Mouse (Mus musculus) frontal cortex, postnatal 14 days (tissue): ENCODE results near the gene Uba2.
"Not testable (repeated sequence)": the region's sequence is repeated elsewhere in the genome, so short reads cannot be mapped to it uniquely, and the experiment has no call there.

Experiments used
- DNase-seq, 2 experiments: peaks; one replicate each; pipeline ENCODE4 v3.0.0; 2022; ENCODE audit warnings: low spot score in 2 of 2

The Uba2 gene

GRCm38 (mm10) chr7:34169454-34169853 is at the start of gene Uba2:
Gene Uba2 (minus strand): TSS chr7:34169599.
- DNase-seq = no peak

- no peak for DNase-seq
Measured at GRCm38 (mm10) chr7:34218496-34218895, 49.1 kb upstream of the Uba2 start.

GRCm38 (mm10) chr7:34216474-34216873 is 47.1 kb upstream of the Uba2 start:
- no peak for DNase-seq

GRCm38 (mm10) chr7:34215481-34215880 is 46.1 kb upstream of the Uba2 start:
- DNase-seq = no peak

GRCm38 (mm10) chr7:34214644-34215043 is 45.2 kb upstream of the Uba2 start:
- no peak for DNase-seq

- no peak for DNase-seq
Measured at GRCm38 (mm10) chr7:34213281-34213680, 43.9 kb upstream of the Uba2 start.

GRCm38 (mm10) chr7:34208027-34208745 is 38.8 kb upstream of the Uba2 start:
- no peak for DNase-seq

- DNase-seq = no peak
Measured at GRCm38 (mm10) chr7:34206331-34206730, 36.9 kb upstream of the Uba2 start.

GRCm38 (mm10) chr7:34202147-34202546 is 32.7 kb upstream of the Uba2 start:
- not testable (repeated sequence) for DNase-seq

GRCm38 (mm10) chr7:34200829-34201228 is 31.4 kb upstream of the Uba2 start:
- no peak for DNase-seq

- no peak for DNase-seq
Measured at GRCm38 (mm10) chr7:34198346-34198745, 28.9 kb upstream of the Uba2 start.

GRCm38 (mm10) chr7:34196132-34197128 is 27.0 kb upstream of the Uba2 start, which contains the start of gene Pdcd2l:
Gene Pdcd2l (minus strand): TSS chr7:34196661.
- peak; percentile 87 to 90 for DNase-seq

GRCm38 (mm10) chr7:34195632-34196031 is 26.2 kb upstream of the Uba2 start:
- no peak for DNase-seq

GRCm38 (mm10) chr7:34192825-34193224 is 23.4 kb upstream of the Uba2 start:
- no peak for DNase-seq

GRCm38 (mm10) chr7:34189376-34189989 is 20.1 kb upstream of the Uba2 start:
- no peak for DNase-seq

- no peak for DNase-seq
Measured at GRCm38 (mm10) chr7:34183794-34184193, 14.4 kb upstream of the Uba2 start.

GRCm38 (mm10) chr7:34183356-34183755 is 14.0 kb upstream of the Uba2 start:
- no peak for DNase-seq

GRCm38 (mm10) chr7:34176241-34176640 is 6.8 kb upstream of the Uba2 start:
- not testable (repeated sequence) for DNase-seq

GRCm38 (mm10) chr7:34172251-34172650 is 2.9 kb upstream of the Uba2 start:
- no peak for DNase-seq

- DNase-seq = peak; percentile 81 to 91
Measured at GRCm38 (mm10) chr7:34168470-34169251, 738 bp downstream of the Uba2 start.

- no peak for DNase-seq
Measured at GRCm38 (mm10) chr7:34167766-34168469, 1.5 kb downstream of the Uba2 start.
